Mouse (Mus musculus): ENCODE results near the gene Zfp260.

DNA sequence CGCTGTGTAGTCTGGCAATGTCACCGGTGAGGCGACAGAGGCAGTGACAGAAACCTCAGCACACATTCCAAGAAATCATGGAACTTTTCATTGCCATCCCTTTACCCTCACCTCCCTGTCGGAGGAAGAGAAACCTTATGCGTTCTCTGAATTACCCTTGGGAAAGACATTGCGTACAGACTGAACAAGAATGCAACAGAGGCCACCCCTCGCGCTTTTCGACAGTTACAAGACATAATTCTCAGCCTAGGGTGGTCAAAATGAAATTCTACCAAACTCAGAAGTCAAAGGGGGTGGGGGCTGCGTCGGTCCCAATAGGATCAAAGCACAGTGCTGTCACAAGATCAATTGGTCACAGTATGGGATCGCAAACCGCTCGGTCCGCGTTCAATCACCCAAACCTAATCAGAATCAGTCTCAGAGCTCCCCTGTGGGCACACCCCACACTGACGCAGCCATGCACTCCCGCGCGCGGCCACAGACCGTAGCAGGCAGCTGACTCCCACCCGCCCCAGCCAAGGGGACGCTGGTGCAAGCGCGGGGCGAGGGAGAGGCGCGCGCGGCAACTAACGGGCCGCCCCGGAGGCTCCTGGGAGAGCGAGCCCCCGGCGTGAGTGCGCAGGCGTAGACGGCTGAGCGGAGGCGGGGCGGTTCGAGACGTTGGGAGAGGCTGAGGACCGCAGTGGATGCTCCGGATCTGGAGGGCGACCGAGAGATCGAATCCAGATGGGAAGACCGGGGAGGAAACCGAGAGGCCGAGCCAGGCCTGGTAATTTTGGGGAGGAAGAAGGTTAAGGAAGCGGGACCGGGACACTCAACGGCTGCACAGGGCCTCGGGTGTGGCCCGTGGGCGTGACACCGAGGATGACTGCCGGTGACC lies 27.0 kb downstream of the Zfp260 start, which contains the start of gene Zfp382:
- TF ChIP-seq CTCF (conservative IDR thresholded peaks at IDR 0.05; ENCODE audit: low read length) (no peak), NANOG (IDR thresholded peaks at IDR 0.05; ENCODE audit: borderline replicate concordance, low read length) (no peak)

All from E14TG2a.4 (cell line).